Mouse (Mus musculus): Measurements from ENCODE around the gene Csrnp1. TPM values are rescaled to one million over a fixed set of nuclear protein-coding genes. Genes with fewer than 3 reads are reported as not detected.

Csrnp1 gene
- polyA plus RNA-seq, 1 experiment = 9.2 TPM

- no peak overlapping the region for H3K4me3 ChIP-seq
- H3K79me2 ChIP-seq (ENCODE audit: control insufficient read depth, insufficient read depth) = peaks cover 10% of the 10 kb centered on the region
- H3ac ChIP-seq (ENCODE audit: control insufficient read depth, insufficient read length) = no peak overlapping the region
- H3K36me3 ChIP-seq (ENCODE audit: control insufficient read depth, insufficient read depth) = no peaks in the 10 kb centered on the region
- H3K27me3 ChIP-seq (ENCODE audit: control insufficient read depth, insufficient read depth, insufficient read length) = no peaks in the 10 kb centered on the region
- H3K4me2 ChIP-seq (ENCODE audit: low read depth) = no peak overlapping the region
- TF ChIP-seq REST (IDR thresholded peaks at IDR 0.05; ENCODE audit: insufficient read depth, insufficient read length) (no peak), POLR2AphosphoS2 (IDR thresholded peaks at IDR 0.05; ENCODE audit: insufficient read length, low read depth) (peak; percentile 46), MYOD1 (IDR thresholded peaks at IDR 0.05; ENCODE audit: control insufficient read depth in 1 of 3, insufficient read length in 2 of 3, low read depth in 2 of 3) (no peak), CEBPB (IDR thresholded peaks at IDR 0.05; ENCODE audit: insufficient read depth, poor library complexity, severe bottlenecking) (no peak), MYOG (IDR thresholded peaks at IDR 0.05; ENCODE audit: control insufficient read depth in 1 of 3, insufficient read depth in 1 of 3, insufficient read length in 2 of 3, low read depth in 2 of 3) (no peak), POLR2A (IDR thresholded peaks at IDR 0.05; ENCODE audit: insufficient read length, low read depth) (no peak)
These were observed 52.1 kb downstream of the Csrnp1 start for GRCm38 (mm10) chr9:119932358-119932757.

GRCm38 (mm10) chr9:119926497-119926896 is 58.0 kb downstream of the Csrnp1 start:
- no peak overlapping the region for H3ac ChIP-seq (ENCODE audit: control insufficient read depth, insufficient read length)
- TF ChIP-seq REST (IDR thresholded peaks at IDR 0.05; ENCODE audit: insufficient read depth, insufficient read length) (no peak), MYOD1 (IDR thresholded peaks at IDR 0.05; ENCODE audit: control insufficient read depth in 1 of 3, insufficient read length in 2 of 3, low read depth in 2 of 3) (no peak), POLR2AphosphoS2 (IDR thresholded peaks at IDR 0.05; ENCODE audit: insufficient read length, low read depth) (no peak), USF1 (IDR thresholded peaks at IDR 0.05; ENCODE audit: low read depth) (no peak), SRF (IDR thresholded peaks at IDR 0.05; ENCODE audit: control insufficient read depth, insufficient read length, low read depth) (no peak), POLR2A (IDR thresholded peaks at IDR 0.05; ENCODE audit: insufficient read length, low read depth) (no peak), TCF3 (IDR thresholded peaks at IDR 0.05; ENCODE audit: insufficient read length, low read depth) (no peak), MAX (IDR thresholded peaks at IDR 0.05; ENCODE audit: low read depth) (no peak), MYOG (IDR thresholded peaks at IDR 0.05; ENCODE audit: control insufficient read depth in 1 of 3, insufficient read depth in 1 of 3, insufficient read length in 2 of 3, low read depth in 2 of 3) (no peak), E2F4 (IDR thresholded peaks at IDR 0.05; ENCODE audit: insufficient read depth) (no peak), TCF12 (IDR thresholded peaks at IDR 0.05; ENCODE audit: insufficient read depth, poor library complexity, severe bottlenecking) (no peak)
- no peaks in the 10 kb centered on the region for H3K79me2 ChIP-seq (ENCODE audit: control insufficient read depth, insufficient read depth)
- no peak overlapping the region for H3K4me3 ChIP-seq
- H3K36me3 ChIP-seq (ENCODE audit: control insufficient read depth, insufficient read depth) = peaks cover 20% of the 10 kb centered on the region
- H3K4me2 ChIP-seq (ENCODE audit: low read depth) = no peak overlapping the region
- H3K27me3 ChIP-seq (ENCODE audit: control insufficient read depth, insufficient read depth, insufficient read length) = no peaks in the 10 kb centered on the region

GRCm38 (mm10) chr9:119925729-119926128 is 58.7 kb downstream of the Csrnp1 start:
- TF ChIP-seq CEBPB (IDR thresholded peaks at IDR 0.05; ENCODE audit: insufficient read depth, poor library complexity, severe bottlenecking) = no peak
- no peak for TF ChIP-seq MYOG (IDR thresholded peaks at IDR 0.05; ENCODE audit: control insufficient read depth in 1 of 3, insufficient read depth in 1 of 3, insufficient read length in 2 of 3, low read depth in 2 of 3)
- TF ChIP-seq POLR2AphosphoS2 (IDR thresholded peaks at IDR 0.05; ENCODE audit: insufficient read length, low read depth) = no peak
- TF ChIP-seq MYOD1 (IDR thresholded peaks at IDR 0.05; ENCODE audit: control insufficient read depth in 1 of 3, insufficient read length in 2 of 3, low read depth in 2 of 3) = no peak
- TF ChIP-seq MAX (IDR thresholded peaks at IDR 0.05; ENCODE audit: low read depth) = no peak
- no peak for TF ChIP-seq REST (IDR thresholded peaks at IDR 0.05; ENCODE audit: insufficient read depth, insufficient read length)
- no peak for TF ChIP-seq SRF (IDR thresholded peaks at IDR 0.05; ENCODE audit: control insufficient read depth, insufficient read length, low read depth)
- TF ChIP-seq POLR2A (IDR thresholded peaks at IDR 0.05; ENCODE audit: insufficient read length, low read depth) = no peak
- TF ChIP-seq E2F4 (IDR thresholded peaks at IDR 0.05; ENCODE audit: insufficient read depth) = no peak
- TF ChIP-seq TCF12 (IDR thresholded peaks at IDR 0.05; ENCODE audit: insufficient read depth, poor library complexity, severe bottlenecking) = no peak
- no peak for TF ChIP-seq TCF3 (IDR thresholded peaks at IDR 0.05; ENCODE audit: insufficient read length, low read depth)
- no peak for TF ChIP-seq USF1 (IDR thresholded peaks at IDR 0.05; ENCODE audit: low read depth)
- Histone ChIP-seq H3K79me2 (ENCODE audit: control insufficient read depth, insufficient read depth) (no peaks in the 10 kb centered on the region), H3K27me3 (ENCODE audit: control insufficient read depth, insufficient read depth, insufficient read length) (no peaks in the 10 kb centered on the region), H3K36me3 (ENCODE audit: control insufficient read depth, insufficient read depth) (peaks cover 23% of the 10 kb centered on the region), H3K4me3 (no peak overlapping the region), H3K4me2 (ENCODE audit: low read depth) (no peak overlapping the region), H3ac (ENCODE audit: control insufficient read depth, insufficient read length) (no peak overlapping the region)

GRCm38 (mm10) chr9:119925120-119925657 is 59.3 kb downstream of the Csrnp1 start:
- Histone ChIP-seq H3ac (ENCODE audit: control insufficient read depth, insufficient read length) (no peak overlapping the region), H3K79me2 (ENCODE audit: control insufficient read depth, insufficient read depth) (no peaks in the 10 kb centered on the region), H3K27me3 (ENCODE audit: control insufficient read depth, insufficient read depth, insufficient read length) (no peaks in the 10 kb centered on the region), H3K4me3 (no peak overlapping the region), H3K36me3 (ENCODE audit: control insufficient read depth, insufficient read depth) (peaks cover 23% of the 10 kb centered on the region), H3K4me2 (ENCODE audit: low read depth) (no peak overlapping the region)
- TF ChIP-seq USF1 (IDR thresholded peaks at IDR 0.05; ENCODE audit: low read depth) = no peak
- TF ChIP-seq POLR2AphosphoS2 (IDR thresholded peaks at IDR 0.05; ENCODE audit: insufficient read length, low read depth) = peak; percentile 63
- peak; percentile 15 for TF ChIP-seq POLR2A (IDR thresholded peaks at IDR 0.05; ENCODE audit: insufficient read length, low read depth)

GRCm38 (mm10) chr9:119923462-119923861 is 61.0 kb downstream of the Csrnp1 start:
- H3K4me2 ChIP-seq (ENCODE audit: low read depth) = no peak overlapping the region
- H3K36me3 ChIP-seq (ENCODE audit: control insufficient read depth, insufficient read depth) = peaks cover 23% of the 10 kb centered on the region
- H3ac ChIP-seq (ENCODE audit: control insufficient read depth, insufficient read length) = no peak overlapping the region
- H3K79me2 ChIP-seq (ENCODE audit: control insufficient read depth, insufficient read depth) = no peaks in the 10 kb centered on the region
- H3K4me3 ChIP-seq = no peak overlapping the region
- no peak for TF ChIP-seq MYOG (IDR thresholded peaks at IDR 0.05; ENCODE audit: control insufficient read depth in 1 of 3, insufficient read depth in 1 of 3, insufficient read length in 2 of 3, low read depth in 2 of 3)
- peak; percentile 16 for TF ChIP-seq POLR2AphosphoS2 (IDR thresholded peaks at IDR 0.05; ENCODE audit: insufficient read length, low read depth)
- H3K27me3 ChIP-seq (ENCODE audit: control insufficient read depth, insufficient read depth, insufficient read length) = no peaks in the 10 kb centered on the region

Other genes starting within 250 kb of the Csrnp1 start
- gene Scn11a, start 159.2 kb downstream of the Csrnp1 start, polyA plus RNA-seq (2012; fragmentation: generic; extraction: Trizol) = 0.01 TPM
- gene Wdr48, start 89.8 kb downstream of the Csrnp1 start, polyA plus RNA-seq (2012; fragmentation: generic; extraction: Trizol) = 12.1 TPM
- 10.5 TPM for gene Gorasp1, start 47.1 kb downstream of the Csrnp1 start, polyA plus RNA-seq (2012; fragmentation: generic; extraction: Trizol)
- 0.05 TPM for gene Ttc21a, start 47.1 kb downstream of the Csrnp1 start, polyA plus RNA-seq (2012; fragmentation: generic; extraction: Trizol)
- 35.6 TPM for gene Xirp1, start 38.9 kb upstream of the Csrnp1 start, polyA plus RNA-seq (2012; fragmentation: generic; extraction: Trizol)
- not detected for gene Cx3cr1, start 85.2 kb upstream of the Csrnp1 start, polyA plus RNA-seq (2012; fragmentation: generic; extraction: Trizol)
- not detected for gene Ccr8, start 107.5 kb upstream of the Csrnp1 start, polyA plus RNA-seq (2012; fragmentation: generic; extraction: Trizol)
- gene Slc25a38, start 125.7 kb upstream of the Csrnp1 start, polyA plus RNA-seq (2012; fragmentation: generic; extraction: Trizol) = 12.9 TPM
- gene Rpsa, start 143.0 kb upstream of the Csrnp1 start, polyA plus RNA-seq (2012; fragmentation: generic; extraction: Trizol) = 2,555 TPM
- gene Mobp, start 165.0 kb upstream of the Csrnp1 start, polyA plus RNA-seq (2012; fragmentation: generic; extraction: Trizol) = not detected